Mouse (Mus musculus) limb, embryonic 11.5 days (tissue): ENCODE data around the gene Brd3. TPM values are rescaled to one million over a fixed set of nuclear protein-coding genes. Genes with fewer than 3 reads are reported as not detected.

Experiments used
- ATAC-seq: fragments of 200-750 bp; cut with Nextera tagmentation; 2 replicates; pipeline ENCODE4 v1.8.0; 2017; ENCODE audit warnings: low read depth; ENCODE audit not compliant: insufficient number of reproducible peaks, low FRiP score, low TSS enrichment
- DNase-seq: peaks from one replicate; pipeline ENCODE4 v3.0.0-alpha.2; 2015; ENCODE audit warnings: low spot score
- H3K27ac ChIP-seq: fragments of 300-500 bp; sonication (generic); replicated peaks from 2 replicates; pipeline ENCODE4 v1.5.1; 2014; ENCODE audit warnings: low read depth, mild to moderate bottlenecking, low read length
- H3K27me3 ChIP-seq: fragments of 300-500 bp; sonication (generic); 2 replicates; pipeline ENCODE4 v1.6.1; 2014; ENCODE audit warnings: mild to moderate bottlenecking, low read length, mixed read lengths; ENCODE audit not compliant: control insufficient read depth, insufficient read depth
- H3K36me3 ChIP-seq: fragments of 300-500 bp; sonication (generic); 2 replicates; pipeline ENCODE4 v1.6.1; 2014; ENCODE audit warnings: mild to moderate bottlenecking, low read length, moderate library complexity, mixed read lengths; ENCODE audit not compliant: control insufficient read depth, insufficient read depth
- H3K4me1 ChIP-seq: fragments of 300-500 bp; sonication (generic); 2 replicates; pipeline ENCODE4 v1.6.1; 2014; ENCODE audit warnings: low read length, mixed read lengths; ENCODE audit not compliant: control insufficient read depth, insufficient read depth
- H3K4me2 ChIP-seq: fragments of 300-500 bp; sonication (generic); 2 replicates; pipeline ENCODE4 v1.6.1; 2014; ENCODE audit warnings: low read depth, mild to moderate bottlenecking, moderate library complexity; ENCODE audit not compliant: severe bottlenecking
- H3K4me3 ChIP-seq: fragments of 300-500 bp; sonication (generic); 2 replicates; pipeline ENCODE4 v1.5.1; 2014; ENCODE audit warnings: low read depth, low read length
- H3K9ac ChIP-seq: fragments of 300-500 bp; sonication (generic); 2 replicates; pipeline ENCODE4 v1.6.1; 2014; ENCODE audit warnings: mild to moderate bottlenecking, low read length
- H3K9me3 ChIP-seq: fragments of 300-500 bp; sonication (generic); 2 replicates; pipeline ENCODE4 v1.6.1; 2016; ENCODE audit warnings: low read length; ENCODE audit not compliant: control insufficient read depth
- WGBS: fragments of 180-500 bp; shearing (Covaris S2); extraction: QIAGEN DNeasy Blood & Tissue Kit; methylation state at CpG from one replicate; pipeline ENCODE4 v1.1.7; 2014; 5-methylcytosine and 5-hydroxymethylcytosine counted together
- polyA plus RNA-seq: library from polyadenylated mRNA; unstranded; fragments of >200 nt; fragmentation: Nextera tagmentation; extraction: Ambion mirVana; gene quantifications from 2 replicates; pipeline ENCODE4 v1.2.1, GENCODE M21; 2014

Gene Brd3
- polyA plus RNA-seq, 1 experiment from 2014 or later: 223 TPM

DNA sequence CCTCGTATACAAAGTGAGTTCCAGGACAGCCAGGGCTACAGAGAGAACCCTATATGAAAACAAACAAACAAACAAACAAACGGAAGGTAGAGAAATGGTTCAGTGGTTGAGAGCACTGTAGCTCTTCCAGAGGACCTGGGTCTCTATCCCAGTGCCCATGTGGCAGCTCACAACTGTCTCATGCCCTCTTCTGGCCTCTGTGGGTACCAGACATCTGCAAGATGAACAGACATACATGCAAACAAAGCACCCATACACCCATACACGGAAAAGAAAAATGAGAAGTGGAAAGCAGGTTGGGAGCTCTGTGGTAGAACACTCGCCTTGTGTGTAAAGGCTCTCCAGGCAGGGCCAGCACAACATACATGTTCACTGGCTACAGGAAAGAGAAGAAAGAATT lies 27.1 kb downstream of the Brd3 start:
- Histone ChIP-seq H3K9ac (no peak overlapping the region), H3K27me3 (no peaks in the 10 kb centered on the region), H3K9me3 (no peaks in the 10 kb centered on the region), H3K4me2 (no peak overlapping the region), H3K4me1 (no peaks in the 10 kb centered on the region), H3K4me3 (no peak overlapping the region), H3K36me3 (no peaks in the 10 kb centered on the region), H3K27ac (no peak overlapping the region)
- no peak for ATAC-seq
- DNase-seq: no peak
- 67% methylated on average over 4 of the region's 4 CpGs for WGBS

DNA sequence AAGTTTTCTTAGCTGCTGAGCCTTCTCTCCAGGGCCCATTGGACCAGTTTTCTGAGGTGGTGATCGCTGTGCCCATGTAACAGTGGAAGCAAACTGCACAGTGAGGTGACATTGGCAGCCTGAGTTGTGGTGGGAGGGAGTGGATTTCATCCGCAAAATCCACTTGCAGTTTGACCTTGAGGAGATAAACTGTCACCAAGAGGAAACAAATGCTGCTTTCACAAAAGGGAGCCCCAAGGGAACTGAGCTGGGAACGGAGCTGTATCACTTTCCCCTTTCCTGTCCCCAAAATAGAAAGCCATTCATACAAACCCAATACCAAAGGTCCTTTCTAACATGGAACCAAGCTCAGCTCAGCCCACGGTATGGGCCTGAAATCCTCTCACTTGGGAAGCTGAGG lies 27.6 kb downstream of the Brd3 start:
- H3K4me1 ChIP-seq: no peaks in the 10 kb centered on the region
- DNase-seq (no peak), ATAC-seq (no peak)
- H3K4me3 ChIP-seq: no peak overlapping the region
- WGBS: 87% methylated on average over 4 of the region's 4 CpGs
- no peaks in the 10 kb centered on the region for H3K36me3 ChIP-seq
- H3K27ac ChIP-seq: no peak overlapping the region
- no peak overlapping the region for H3K4me2 ChIP-seq
- no peak overlapping the region for H3K9ac ChIP-seq
- no peaks in the 10 kb centered on the region for H3K27me3 ChIP-seq
- no peaks in the 10 kb centered on the region for H3K9me3 ChIP-seq

DNA sequence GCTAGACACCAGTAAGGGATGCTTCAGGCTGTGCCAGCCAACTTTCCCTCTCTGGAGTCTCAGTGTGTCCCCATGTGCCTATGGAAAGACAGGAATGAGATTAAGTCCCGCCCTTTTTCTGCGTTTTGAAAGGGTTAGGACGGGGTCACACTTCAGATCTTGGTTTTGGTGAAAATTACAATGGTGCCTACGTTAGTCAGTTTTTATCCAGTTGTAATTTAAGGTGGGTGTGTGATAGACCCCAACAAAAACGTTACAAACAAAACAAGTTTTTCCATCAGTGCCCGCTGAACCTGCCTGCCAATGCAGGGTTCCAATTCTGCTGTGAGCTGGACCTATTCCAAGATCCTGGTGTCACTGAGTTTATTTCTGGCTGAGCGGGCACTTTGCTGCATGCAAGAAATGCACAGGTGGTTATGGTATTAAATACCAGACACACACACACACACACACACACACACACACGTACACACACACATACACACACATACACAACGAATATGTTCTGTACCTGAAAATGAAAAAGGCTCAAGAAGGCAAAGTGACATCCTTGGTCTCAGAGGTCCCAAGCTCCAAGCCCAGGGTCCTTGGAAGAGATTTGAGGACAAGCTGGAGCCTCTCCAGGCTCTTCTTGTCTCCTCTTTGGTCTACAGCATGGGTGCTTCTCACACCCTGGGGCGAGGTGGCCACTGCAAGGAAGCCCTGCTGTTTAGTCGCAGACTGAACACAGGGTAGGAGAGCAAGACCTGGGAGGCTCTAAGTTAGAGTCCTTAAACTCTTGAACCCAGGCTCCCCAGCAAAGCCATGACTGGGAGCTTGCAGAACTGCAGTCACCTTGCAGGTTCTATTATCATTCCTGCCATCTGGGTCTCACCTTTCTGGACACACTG lies 30.9 kb downstream of the Brd3 start:
- H3K4me1 ChIP-seq: peaks cover 25% of the 10 kb centered on the region
- peak overlapping the region; percentile 99 for H3K4me3 ChIP-seq
- 34% methylated on average over 11 of the region's 11 CpGs for WGBS
- H3K27me3 ChIP-seq: no peaks in the 10 kb centered on the region
- H3K9me3 ChIP-seq: no peaks in the 10 kb centered on the region
- peak overlapping the region; percentile 26; the same call in 1 of the 2 replicates for H3K27ac ChIP-seq
- peak overlapping the region; percentile 61 for H3K9ac ChIP-seq
- ATAC-seq (no peak), DNase-seq (no peak)
- peak overlapping the region; percentile 93 for H3K4me2 ChIP-seq
- H3K36me3 ChIP-seq: 0 out of 2 replicates have a peak, but pooled peaks cover 4% of the 10 kb centered on the region

GRCm38 (mm10) chr2:27475495-27476302 lies 31.8 kb downstream of the Brd3 start:
- Histone ChIP-seq H3K4me2 (peak overlapping the region; percentile 93), H3K36me3 (0 out of 2 replicates have a peak, but pooled peaks cover 4% of the 10 kb centered on the region), H3K27me3 (no peaks in the 10 kb centered on the region), H3K4me3 (peak overlapping the region; percentile 99), H3K9ac (peak overlapping the region; percentile 98), H3K9me3 (no peaks in the 10 kb centered on the region), H3K27ac (peak overlapping the region; percentile 96), H3K4me1 (peaks cover 34% of the 10 kb centered on the region)
- ATAC-seq (peak; percentile 97), DNase-seq (peak; percentile 90)
- WGBS: 0% methylated on average over 75 of the region's 96 CpGs

DNA sequence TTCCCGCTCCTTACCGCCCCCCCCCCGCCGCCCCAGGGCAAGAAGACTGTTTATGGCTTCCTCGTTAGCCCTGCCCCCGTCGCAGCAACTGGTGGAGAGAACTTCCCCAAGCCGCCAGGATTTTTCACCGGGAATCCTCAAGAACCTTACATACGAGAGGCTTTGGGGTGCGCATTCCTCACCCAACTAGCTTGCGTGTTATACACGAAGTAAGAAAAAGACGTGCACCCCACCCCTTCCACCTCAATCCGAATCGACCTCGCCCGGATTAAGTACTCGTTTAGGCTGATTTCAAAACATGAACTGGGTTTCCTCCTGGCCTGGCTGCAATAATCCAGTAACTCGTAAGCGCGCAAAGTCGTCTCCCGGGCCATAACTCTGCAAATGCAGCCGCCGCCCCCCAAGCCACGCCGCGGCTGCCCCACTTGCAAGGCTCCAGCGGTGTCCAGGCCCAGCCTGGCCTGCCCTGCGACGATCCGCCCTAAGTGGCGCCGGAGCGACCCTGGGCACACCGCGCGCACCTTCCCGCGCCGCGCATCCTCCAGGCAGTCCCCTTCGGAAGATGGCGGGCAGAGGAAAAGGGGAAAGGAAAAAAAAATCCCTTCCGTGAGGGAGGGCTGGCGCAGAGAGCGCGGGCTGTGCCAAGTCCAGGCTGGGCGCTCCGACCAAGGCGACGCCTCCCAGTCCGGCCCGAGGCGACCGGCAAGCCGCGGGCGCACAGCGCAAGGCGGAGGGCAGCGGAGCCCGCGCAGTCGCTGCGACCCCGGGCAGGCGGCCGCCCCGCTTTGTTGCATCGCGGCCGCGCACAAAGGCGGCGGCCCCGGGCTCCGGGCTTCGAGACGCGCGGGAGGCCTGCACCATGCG lies 32.6 kb downstream of the Brd3 start:
- DNase-seq (peak; percentile 60), ATAC-seq (peak; percentile 5; the same call in 1 of the 2 replicates)
- no peaks in the 10 kb centered on the region for H3K9me3 ChIP-seq
- H3K4me1 ChIP-seq: peaks cover 42% of the 10 kb centered on the region
- H3K4me2 ChIP-seq: peak overlapping the region; percentile 93
- H3K4me3 ChIP-seq: peak overlapping the region; percentile 99
- peak overlapping the region; percentile 96 for H3K27ac ChIP-seq
- WGBS: under 1% methylated on average over 84 of the region's 84 CpGs
- no peaks in the 10 kb centered on the region for H3K27me3 ChIP-seq
- peak overlapping the region; percentile 98 for H3K9ac ChIP-seq
- H3K36me3 ChIP-seq: 0 out of 2 replicates have a peak, but pooled peaks cover 4% of the 10 kb centered on the region

DNA sequence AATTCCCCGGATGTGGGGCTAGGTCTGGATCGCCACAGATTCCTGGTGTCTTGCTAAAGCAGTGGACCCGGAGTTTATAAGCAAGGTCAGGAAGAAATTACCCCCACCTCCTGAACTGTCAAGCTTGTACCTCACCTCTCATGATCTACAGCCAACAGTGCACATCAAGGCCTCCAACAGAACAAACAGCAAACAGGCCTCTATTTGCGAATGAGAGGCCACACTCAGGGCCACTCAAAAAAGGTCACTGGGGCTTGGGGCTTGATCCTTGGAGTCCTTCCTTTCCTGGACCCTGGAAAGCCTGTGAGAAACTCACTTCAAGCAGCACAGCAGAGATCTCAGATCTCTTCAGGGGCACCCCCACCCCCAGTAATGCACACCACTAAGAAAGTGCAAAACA lies 33.6 kb downstream of the Brd3 start:
- Histone ChIP-seq H3K9me3 (no peaks in the 10 kb centered on the region), H3K27me3 (no peaks in the 10 kb centered on the region), H3K4me1 (peaks cover 48% of the 10 kb centered on the region), H3K4me2 (peak overlapping the region; percentile 93), H3K27ac (0 out of 2 replicates have a peak overlapping the region, but pooled peaks have one; percentile 14), H3K4me3 (peak overlapping the region; percentile 99), H3K36me3 (peaks cover 6% of the 10 kb centered on the region; the same call in 1 of the 2 replicates), H3K9ac (peak overlapping the region; percentile 98)
- DNase-seq (no peak), ATAC-seq (no peak)
- 20% methylated on average over 4 of the region's 4 CpGs for WGBS

DNA sequence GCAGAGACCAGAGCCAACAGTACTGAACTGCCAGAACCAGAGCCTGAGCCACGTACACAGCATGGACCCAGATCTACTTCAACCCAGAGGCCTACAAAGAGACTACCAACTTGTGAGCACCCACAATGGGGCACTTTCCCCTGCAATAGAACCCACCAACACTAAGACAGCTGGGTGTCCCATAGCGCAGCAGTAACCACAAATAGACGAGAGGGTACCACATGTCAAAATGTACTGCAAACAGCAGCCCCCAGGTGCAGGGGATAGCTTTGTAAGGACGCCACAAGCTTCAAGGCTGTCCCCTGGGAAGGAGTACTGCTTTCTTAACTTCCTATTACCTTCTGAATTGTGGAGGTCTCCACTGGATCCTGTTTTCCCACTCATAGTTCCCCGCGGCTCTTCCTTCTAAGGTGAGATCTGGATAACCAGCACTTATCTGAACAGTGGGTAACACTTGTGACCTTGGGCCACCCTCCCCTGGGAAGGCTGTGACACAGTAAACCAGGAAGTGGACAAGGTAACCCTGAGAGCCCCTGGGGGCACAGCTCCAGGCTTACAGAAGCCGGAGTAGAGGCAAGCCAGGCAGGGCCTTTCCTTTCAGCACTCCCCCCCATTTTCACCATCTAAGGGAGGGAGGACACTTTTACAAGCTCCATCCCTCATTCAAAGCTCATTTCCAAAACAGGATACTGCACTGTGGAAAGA lies 34.2 kb downstream of the Brd3 start:
- H3K4me1 ChIP-seq: peaks cover 50% of the 10 kb centered on the region
- no peaks in the 10 kb centered on the region for H3K27me3 ChIP-seq
- H3K9me3 ChIP-seq: no peaks in the 10 kb centered on the region
- peak overlapping the region; percentile 98; the same call in 1 of the 2 replicates for H3K9ac ChIP-seq
- peak overlapping the region; percentile 99 for H3K4me3 ChIP-seq
- DNase-seq: no peak
- peak overlapping the region; percentile 93 for H3K4me2 ChIP-seq
- peaks cover 6% of the 10 kb centered on the region; the same call in 1 of the 2 replicates for H3K36me3 ChIP-seq
- 0 out of 2 replicates have a peak overlapping the region, but pooled peaks have one; percentile 14 for H3K27ac ChIP-seq
- ATAC-seq: no peak
- WGBS: 73% methylated on average over 7 of the region's 7 CpGs
